Mouse (Mus musculus) CD4-positive, CD25-positive, alpha-beta regulatory T cell, adult 4 months (primary cell): ENCODE data around the gene Ap3s2. TPM values are rescaled to one million over a fixed set of nuclear protein-coding genes. Genes with fewer than 3 reads are reported as not detected.

ENCODE experiments used
- ATAC-seq: one replicate; pipeline ENCODE4 v1.8.0; 2017
- polyA plus RNA-seq, 2 experiments: library from polyadenylated mRNA; unstranded; fragments of 100-300 nt; shearing (Covaris generic); gene quantifications; one replicate each; pipeline ENCODE4 v1.2.1; 2017

Gene Ap3s2
- polyA plus RNA-seq, 2 experiments from 2014 or later, result 31.8 to 32.9 TPM

DNA sequence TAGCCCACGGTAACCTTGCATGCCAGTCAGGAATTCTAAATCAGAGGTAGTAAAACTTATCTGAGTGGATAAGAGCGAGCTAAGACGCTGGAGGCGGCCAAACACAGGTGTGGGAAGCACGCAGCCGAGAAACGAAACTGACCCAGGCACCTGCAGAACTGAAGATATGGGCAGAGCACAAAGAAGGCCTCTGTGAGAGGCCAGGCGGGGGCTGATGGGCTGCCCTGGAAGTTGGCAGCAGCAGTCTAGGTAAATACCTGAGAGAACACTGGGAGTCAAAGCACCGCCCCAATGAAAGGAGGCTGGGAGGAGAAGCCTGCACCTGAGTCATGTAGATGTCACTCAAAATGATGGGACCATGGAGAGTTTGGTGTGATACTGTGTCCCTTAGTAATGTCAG lies 31.8 kb downstream of the Ap3s2 start:
- no peak for ATAC-seq

DNA sequence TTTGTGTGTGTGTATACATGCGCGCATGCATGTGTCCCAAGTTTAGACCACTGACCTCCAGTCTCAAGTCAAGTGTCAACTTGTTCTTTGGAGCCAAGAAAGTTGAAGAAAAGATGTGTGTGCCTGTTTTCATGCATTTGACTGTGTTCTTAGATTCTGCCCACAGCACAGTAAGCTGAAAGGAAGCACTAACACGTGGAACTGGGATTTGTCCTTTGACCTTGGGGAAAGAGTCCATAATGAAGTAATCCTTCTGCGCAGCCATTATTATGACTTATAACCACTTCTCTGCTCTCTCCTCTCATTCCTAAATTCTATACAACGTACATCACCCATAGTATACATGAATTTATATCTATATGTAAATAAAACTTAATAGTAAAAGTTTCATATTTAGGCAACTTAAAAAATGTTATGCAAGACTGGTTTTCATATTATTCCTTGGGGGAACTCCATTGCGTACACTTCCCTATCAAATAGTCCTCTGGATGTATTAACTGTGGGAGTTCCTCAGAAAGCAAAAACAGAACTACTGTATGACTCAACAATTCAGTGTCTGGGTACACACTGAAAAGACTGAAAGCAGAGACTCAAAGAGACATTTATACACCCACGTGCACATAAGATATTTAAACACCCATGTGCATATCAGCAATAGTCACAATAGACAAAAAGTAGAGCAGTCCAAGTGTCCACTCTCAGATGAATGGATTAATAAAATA lies 36.7 kb downstream of the Ap3s2 start:
- ATAC-seq, result no peak

DNA sequence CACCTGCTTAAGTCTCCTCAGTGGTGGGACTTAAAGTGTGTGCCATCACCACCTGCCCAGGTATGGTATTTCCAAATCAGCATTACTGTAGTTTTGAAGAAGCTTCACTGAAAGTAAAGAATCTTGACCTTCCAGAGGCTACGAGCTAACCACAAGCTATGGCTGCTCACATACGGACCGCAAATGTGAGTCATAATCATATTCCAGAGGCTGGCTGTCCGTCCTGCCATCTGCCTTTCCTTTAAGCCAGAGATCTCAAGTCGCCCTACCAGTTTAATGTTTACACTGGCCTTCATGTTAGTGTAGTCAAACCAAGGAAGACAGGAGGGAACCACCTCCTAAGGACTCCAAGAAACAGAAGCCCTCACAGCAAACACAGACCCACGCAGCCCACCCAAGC lies 38.5 kb downstream of the Ap3s2 start:
- no peak for ATAC-seq

DNA sequence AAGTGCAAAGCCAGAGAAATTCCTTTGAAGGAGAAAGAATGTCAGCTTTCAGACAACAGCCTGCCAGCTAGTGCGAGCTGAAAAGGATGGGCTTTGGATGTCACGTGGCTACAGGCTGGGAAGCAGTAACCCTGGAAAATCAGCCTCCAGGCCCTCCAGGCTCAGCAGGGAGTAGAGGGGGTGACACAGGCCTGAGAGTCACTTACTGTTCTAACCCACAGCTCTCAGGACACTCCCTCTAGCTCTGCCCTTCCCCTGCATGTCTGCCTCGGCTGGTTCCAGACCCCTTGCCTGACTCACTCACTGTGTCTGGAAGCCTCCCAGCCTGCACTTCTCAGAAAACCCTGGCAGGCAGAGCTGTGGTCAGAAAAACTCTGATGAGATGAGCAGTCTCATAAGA lies 39.5 kb downstream of the Ap3s2 start:
- ATAC-seq, result no peak

DNA sequence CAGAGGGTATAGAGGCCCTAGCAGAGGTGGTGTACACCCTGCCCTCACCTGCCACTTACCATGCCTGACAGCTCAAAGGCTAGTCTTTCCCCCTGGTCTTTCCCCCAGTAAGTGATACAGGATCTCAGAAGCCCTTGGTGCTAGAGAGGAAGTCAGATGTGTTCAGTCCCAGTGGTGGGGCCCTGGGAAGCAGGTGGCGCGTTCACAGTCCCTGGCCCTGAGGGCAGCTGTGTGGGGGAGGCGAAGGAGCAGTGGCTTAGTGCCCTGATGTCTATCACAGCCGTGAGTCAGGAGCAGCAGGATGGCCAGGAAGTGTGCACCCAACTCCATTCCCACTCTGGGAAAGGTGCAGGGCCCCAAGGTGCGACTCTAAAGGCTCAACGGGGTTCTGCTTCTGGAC lies 40.4 kb downstream of the Ap3s2 start:
- no peak for ATAC-seq

DNA sequence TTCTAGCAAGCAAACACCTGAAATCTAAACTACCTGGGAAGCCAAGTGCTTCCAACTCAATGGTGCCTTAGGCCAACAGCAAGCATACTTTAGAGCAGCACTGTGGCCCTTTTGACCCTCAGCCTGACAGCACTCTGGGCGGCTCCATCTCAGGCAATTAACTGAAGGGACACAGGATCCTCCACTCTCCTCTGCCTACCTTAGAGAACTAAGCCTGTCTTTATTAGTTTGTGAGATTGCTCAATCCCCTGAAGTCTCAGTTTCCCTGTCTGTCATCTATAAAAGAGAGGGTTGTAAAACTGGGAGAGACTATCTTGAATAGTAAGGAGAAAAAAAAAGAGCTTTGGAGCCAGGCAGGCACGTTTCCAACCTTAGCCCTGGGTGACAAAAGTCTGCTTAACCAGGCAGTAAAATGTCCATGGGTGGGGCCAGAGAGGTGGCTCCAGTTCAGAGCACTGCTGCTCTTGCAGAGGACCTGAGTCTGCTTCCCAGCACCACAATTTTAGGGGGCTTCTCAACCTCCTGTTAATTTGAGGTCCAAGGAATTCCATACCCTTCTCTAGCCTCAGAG lies 41.9 kb downstream of the Ap3s2 start:
- ATAC-seq, result no peak

DNA sequence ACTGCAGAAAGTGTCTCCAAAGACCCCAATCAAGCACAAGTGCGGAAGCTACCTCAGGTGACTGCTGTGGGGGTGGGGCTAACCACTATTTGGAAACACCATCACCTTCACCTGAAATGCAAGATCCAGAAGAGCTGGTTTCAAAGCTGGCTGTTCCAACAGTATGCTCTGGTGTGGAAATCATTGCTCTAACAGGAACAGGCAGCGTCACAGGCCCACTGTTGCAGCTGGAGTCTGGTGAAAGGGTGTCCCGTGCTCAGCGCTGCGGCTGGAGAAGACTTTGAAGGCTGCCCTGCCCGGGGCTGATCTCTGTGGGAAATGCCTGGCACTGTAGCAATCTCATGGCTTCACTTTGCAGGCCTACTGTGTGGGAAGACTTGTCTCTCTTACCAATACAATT lies 47.0 kb downstream of the Ap3s2 start:
- no peak for ATAC-seq

DNA sequence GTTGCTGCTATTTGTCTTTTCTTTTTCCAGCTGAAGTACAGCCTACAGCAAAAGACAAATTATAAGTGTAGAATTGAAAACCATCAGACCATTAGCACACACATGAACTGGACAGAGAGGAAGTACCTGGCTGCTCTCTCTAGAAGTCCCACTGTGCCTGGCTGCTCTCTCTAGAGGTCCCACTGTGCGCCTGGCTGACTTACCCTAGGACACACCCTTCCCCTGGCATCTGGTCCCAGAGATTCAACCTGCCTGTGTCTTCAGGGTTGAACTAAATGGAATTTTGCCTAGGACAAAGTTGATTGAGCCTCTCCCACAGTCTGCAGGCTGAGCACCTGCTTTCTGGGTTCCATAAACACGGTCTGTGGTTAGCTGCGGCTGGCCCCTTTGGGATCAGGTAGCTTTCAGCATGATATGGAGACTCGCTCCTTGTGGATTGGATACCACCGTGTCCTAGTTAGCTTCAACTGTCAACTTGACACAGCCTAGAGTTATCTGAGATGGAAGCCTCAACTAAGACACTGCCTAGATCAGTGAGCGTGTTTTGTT lies 48.6 kb downstream of the Ap3s2 start:
- no peak for ATAC-seq

DNA sequence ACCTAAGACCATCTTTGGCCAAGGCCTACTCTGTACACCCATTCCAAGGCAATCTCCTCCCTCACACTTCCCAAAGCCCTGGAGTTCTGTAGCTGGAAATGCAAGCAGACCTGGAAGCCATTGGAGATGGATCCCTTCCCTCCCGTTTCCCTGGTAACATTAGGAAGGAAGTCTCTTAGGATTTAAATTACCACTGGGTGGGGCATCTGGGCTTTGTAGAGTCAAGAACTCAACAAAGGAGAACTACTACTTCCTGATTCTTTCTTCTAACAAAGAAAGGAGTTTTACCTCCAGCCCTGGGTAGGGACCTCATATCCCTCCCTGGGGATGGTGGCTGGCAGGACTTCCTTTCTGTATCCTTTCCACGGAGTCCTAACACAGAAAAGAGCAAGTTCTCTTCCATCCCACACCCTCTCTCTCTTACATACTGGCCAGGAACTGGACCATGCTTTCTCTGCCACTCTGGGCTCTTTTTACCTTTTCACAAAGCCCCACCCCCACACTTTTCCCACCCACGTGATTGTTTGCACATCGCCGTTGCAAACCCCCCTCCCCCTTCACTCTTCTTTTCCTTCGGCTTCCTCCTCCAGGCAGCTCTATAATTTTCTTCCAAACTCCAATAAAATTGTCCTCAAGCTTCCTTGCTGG lies 51.3 kb downstream of the Ap3s2 start:
- ATAC-seq, result no peak

DNA sequence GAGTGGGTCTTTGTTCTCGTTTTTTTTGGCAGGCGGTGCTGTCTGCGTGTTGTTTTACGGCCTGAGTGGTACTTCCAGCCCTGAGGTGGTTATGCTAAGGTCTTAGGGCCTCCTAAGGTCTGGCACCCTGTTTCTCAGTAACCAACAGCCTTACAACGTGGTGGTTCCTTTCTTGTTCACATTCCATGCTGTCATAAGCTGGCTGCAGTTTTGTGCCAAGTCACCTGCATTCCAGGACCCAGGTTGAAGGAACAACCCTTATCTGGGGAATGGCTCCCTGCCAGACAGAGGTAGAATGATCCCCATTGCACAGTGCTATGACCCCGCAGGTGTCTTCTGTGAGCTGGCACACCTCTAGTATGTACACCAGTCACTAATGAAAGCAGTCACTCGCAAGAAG lies 52.0 kb downstream of the Ap3s2 start:
- no peak for ATAC-seq

DNA sequence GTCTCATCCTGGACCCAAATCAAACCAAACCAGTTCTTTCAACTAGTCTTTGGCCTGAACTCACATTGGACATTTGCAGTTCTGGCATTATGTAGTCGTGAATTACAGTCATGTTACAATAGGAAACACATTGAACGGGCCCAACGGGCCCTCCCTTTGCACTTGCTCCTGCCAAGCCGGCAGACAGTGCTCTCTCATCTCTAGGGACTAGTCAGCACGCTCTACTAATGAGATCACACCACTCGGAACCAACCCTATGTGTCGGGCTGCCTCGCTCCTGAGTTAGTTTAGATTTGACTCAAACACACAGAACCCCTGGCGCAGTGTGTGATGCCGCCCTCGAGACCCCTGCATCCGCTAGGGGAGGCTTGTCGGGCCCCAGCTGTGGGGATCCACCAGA lies 52.6 kb downstream of the Ap3s2 start:
- no peak for ATAC-seq

DNA sequence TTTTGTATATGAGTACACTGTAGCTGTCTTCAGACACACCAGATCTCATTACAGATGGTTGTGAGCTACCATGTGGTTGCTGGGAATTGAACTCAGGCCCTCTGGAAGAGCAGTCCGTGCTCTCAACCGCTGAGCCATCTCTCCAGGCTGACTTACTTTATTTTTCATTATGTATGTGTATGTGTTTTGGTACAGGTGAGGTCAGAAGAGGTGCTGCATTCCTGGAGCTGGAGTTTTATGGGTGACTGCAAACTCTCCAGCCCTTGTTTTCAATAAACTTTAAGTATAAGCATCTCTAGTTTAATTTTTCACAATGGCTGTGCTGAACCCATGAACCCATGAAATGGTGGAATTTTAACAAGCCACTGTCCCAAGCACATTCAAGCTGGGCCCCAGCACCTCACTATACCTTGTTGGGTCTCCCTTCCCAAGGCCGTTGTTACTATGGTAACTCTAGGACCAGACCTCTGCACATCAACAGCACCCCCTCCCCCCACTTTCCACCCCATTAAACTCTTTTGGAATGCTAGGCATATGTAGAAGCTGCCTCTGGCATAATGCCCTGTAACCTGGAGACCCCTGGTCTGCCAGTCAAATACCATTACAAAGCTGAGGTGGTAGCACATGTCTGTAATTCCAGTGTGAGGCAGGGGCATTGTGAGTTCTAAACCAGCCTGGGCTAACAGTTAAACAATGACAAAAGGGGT lies 54.0 kb downstream of the Ap3s2 start:
- ATAC-seq, result no peak

DNA sequence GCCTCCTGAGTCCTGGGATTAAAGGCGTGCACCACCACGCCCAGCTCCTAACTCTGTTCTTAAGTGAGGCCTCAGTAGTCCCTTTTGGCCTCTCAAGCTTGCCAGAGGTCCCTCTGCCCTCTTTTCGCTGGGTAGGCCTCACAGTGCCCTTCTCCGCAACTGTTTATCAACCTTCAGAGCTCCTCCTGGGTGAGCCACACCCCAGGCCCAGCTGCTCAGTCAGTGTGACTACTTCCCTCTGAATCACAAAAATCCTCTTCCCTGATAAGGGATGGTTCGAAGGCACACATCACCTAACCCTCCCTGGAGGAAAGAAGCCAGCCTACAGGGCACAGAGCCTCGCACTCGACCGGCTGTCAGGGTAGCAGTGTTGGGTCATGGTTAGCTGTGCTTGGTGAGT lies 58.7 kb downstream of the Ap3s2 start:
- ATAC-seq, result no peak

DNA sequence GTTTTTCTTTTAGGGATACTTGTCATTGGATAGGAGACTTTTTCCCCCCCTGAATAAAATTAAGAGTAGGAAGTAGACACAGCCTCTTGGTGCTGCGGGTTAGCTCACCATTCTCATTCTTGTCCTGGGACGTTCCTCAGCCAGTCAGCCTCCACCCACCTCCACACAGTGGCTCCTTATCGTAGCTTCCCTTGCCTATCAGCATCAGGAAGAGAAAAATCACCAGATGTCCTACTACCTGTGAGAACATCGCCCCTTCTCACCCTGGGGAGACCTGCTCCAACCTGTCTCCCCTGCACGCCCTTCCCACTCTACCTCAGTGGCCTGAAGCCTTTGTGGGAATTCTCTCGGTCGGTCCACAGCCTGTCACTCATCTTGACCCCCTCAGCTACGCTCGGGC lies 59.6 kb downstream of the Ap3s2 start, which contains the start of gene Anpep:
TSS of gene Anpep (minus strand) at position 249 of the 400 bp plus-strand sequence.
- ATAC-seq, result no peak

DNA sequence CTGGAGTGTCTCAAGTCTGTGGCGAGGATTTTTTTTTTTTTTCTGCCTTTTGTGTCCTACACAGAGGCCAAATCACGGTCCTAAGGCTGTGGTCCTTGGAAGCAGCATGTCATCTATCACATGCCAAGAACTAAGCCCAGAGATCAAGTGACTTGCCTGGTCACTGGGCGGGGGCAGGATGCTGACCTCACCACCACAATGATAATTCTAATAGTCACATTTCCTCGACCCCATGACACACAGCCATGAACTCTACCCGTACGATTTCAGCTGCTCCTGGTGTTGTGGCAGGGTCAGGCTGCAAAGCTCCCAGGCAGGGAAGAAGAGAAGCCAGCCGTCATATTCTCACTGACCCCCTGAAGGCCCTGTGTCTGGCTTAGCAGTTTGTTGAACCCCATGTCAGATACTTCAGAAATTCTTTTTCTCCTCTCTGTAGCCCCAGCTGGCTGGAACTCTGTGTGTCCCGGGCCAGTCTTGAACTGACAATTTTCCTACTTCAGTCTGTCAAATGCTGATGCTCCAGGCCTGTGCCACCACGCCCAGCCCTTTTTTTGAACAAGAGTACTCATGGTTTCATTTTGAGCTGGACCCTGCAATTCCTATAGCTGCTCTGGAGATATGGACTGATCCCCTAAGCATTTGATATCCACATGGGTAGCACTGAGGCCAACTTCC lies 61.4 kb downstream of the Ap3s2 start:
- ATAC-seq, result no peak

DNA sequence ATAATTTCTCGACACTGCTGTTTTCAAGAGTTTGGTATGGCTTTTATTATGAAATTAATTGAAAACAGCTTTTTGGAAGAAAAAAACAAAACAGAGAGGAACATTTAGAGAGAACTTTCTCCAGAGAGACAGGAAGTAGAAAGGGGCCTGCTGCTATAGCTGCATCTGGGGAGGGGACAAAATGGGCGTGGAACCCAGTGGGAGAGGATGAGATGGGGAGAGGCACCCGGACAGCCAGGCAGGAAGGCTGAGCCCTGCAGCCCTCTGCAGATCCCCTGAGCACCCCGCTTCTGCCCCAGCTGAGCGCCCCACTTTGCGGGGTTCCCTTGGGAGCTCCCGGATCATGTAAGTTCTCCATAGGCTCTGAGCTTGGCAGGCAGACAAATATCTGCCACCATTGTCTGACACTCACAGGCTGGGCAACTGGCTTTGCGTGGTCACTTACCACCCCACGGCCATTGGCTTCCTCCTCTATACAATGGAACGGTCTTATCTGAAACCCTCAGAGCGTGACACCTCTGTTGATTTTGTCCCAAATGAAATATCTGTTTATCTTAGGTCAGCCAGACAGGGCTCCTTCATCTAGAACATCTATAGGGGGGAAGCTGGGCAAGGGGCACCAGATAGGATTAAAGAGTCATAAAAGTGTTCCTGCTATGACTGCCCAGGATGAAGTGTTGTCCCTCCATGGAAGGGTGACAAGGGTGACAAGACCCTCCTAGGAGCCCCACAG lies 62.1 kb downstream of the Ap3s2 start:
- no peak for ATAC-seq

DNA sequence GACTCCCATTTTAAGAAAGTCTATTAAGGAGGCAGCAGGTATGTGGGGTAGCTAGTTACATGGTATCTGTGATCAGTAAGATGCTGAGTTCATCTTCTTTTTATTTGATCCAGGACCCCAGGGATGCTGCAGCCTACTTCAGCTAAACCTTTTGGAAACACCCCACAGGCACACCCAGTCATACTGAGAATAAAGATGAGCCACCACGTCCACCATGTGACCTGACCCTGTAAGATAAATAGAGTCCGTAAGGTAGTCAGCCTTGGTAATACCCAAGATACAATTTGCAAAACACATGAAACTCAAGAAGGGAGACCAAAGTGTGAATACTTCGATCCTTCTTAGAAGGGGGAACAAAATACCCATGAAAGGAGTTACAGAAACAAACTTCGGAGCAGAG lies 64.1 kb downstream of the Ap3s2 start:
- ATAC-seq, result no peak

DNA sequence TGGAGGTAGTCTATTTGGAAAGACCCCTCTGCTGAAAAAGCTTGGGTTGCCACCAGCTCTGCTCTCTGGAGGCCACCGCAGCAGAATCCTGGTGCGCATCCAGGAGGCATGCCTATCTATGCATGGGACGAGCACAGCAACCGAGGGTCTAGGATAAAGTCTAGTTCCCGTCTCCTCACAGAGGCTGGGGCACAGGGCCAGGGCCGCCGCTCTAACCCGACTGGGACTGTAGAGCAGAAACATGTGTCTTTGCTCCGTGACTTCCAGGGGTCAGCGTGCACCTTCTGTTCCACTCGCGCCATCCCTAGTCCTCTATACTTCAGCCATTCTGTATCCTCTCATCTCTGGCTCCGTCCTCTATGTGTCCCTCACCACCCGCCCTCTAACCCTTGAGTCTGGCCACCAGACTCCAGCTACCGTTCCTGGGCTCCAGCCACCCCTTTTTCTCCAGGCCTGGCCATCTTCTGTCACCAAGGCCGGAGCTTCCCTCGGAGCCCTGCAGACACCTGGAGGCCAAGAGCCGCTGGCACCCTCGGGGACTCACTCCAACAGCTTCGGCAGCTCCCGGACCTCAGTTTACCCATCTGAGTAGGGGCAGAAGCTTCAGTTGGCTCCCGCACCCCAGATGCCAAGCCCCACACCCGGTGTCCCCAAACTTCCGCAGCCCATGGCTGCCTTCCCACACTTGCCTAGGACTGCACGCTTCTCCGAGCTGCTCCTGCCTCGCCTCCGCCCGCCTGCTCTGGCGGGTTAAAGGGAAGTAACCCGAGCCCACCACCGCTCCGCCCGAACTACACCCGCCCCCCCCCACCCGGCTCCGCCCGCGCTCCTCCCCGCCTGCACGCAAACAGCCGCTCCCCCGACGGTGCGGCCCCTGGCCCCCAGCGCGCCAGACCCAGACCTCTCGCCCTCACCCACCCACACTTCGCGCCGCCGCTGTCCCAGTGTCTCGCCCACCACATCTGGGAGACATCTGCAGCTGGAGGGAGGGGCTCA lies 72.7 kb downstream of the Ap3s2 start:
- no peak for ATAC-seq

DNA sequence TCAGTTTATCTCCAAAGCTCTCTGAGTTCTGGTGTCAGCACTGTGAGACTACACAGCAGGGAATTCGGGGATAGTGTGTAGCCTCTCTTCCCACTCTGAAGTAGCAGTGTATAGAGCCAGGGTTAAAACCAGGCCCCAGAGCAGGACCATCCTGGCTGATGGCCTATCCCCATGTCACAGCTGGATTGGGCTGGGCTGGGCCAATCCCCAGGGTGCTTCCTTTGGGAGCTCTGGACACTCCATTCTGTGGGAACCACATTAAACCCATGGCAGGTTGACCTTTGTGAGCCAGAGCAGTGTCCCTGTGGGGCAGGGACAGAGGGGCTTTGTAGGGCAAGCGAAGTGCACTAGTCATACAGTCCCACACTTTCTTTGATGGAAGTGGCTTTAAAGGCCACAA lies 74.1 kb downstream of the Ap3s2 start:
- no peak for ATAC-seq

DNA sequence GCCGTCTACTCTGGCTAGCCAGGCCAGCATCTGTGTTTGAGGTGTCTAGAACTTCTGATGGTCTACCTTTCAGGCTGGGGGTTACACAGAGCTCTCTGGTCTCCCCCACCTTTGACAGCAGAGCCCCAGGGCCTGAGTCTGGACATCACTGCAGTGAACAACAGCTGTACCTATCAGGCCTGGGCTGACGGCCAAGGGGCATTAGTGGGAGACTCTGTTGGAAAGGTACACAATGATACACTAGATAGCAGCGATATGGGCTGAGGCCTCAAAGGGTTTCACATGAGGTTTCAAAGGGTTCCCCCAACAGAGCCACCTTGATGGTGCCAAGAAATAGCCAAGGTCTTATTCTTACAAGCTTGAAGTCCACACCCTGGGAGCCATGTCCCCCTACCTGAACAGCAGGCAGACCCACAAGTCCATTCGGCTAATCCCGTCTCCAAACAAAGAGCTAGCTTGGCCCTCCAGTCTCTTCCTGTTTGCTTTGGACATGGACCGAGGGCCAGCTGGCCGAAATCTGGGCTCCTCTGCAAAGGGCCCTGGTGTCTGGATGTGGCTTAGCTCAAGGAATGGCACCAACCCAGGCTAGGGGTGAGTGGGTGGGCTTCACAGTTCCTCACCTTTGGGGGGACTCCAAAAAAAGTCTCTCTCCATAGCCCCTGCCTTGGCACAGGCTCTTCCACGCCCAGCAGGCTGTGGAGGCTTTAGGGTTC lies 76.2 kb downstream of the Ap3s2 start:
- no peak for ATAC-seq
